Mouse (Mus musculus) layer of hippocampus, adult 2 months (tissue): Measurements from ENCODE around the gene Depp1. TPM values are rescaled to one million over a fixed set of nuclear protein-coding genes. Genes with fewer than 3 reads are reported as not detected.
"Not testable (repeated sequence)": the region's sequence is repeated elsewhere in the genome, so short reads cannot be mapped to it uniquely, and the experiment has no call there.

Experiments
- DNase-seq, 2 experiments: peaks; one replicate each; pipeline ENCODE4 v3.0.0; 2022; ENCODE audit warnings: low spot score in 2 of 2
- H3K27ac ChIP-seq: fragments of 200-600 bp; 2 replicates; pipeline ENCODE4 v1.8.1; 2022
- H3K4me3 ChIP-seq: fragments of 200-600 bp; 2 replicates; pipeline ENCODE4 v1.8.1; 2022; ENCODE audit warnings: mild to moderate bottlenecking
- CTCF ChIP-seq: fragments of 200-600 bp; conservative IDR thresholded peaks from 2 replicates; pipeline ENCODE4 v1.8.1; 2022; ENCODE audit warnings: antibody characterized with exemption, mild to moderate bottlenecking, moderate library complexity
- long read RNA-seq, 2 experiments: library from polyadenylated mRNA; stranded (forward); transcript quantifications; one replicate each; pipeline ENCODE4 v2.0.0; 2021; ENCODE audit warnings: borderline mapping rate in 2 of 2
- total RNA-seq, 2 experiments: library from RNA; stranded (reverse); gene quantifications; 2 replicates each; pipeline ENCODE4 v1.2.3; 2021

Gene Depp1
- 1 to 10 TPM in 1 of 2 experiments, under 1 TPM in 1; 0.54 to 1.4 TPM for total RNA-seq
- long read RNA-seq, experiment 1, partial matches to known transcripts: 0 of 2 reads
- long read RNA-seq, experiment 1, other reads (novel, unspliced or antisense): 1 of 2 reads
- long read RNA-seq, experiment 2, partial matches to known transcripts: 0 of 1 reads
- long read RNA-seq, experiment 2, other reads (novel, unspliced or antisense): 0 of 1 reads

DNA sequence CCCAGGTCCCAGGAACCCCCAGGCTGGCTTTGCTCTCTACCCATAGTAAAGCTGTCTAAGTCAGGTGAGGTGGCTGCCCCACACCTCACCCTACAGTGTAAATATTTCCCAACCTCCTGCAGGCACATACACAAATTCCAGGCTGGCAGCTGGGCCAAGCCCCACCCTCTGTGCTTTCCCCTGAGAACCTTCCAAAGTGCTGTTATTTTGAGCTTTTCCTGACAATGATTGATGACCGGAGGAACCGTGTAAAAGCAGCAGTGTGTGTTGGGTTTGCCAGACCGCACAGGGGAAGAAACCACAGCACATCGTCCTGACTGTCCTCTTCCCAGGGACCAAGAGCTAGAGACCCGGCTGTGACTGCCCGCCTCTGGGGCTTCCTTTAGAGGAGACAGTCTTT is at the start of gene Depp1:
Gene Depp1 (plus strand): TSS at position 204 of the 400 bp plus-strand sequence.
- Histone ChIP-seq H3K4me3 (peak within 1 kb of the TSS; percentile 30; the same call in 1 of the 2 replicates), H3K27ac (peak within 1 kb of the TSS; percentile 21; the same call in 1 of the 2 replicates)
- no peak for TF ChIP-seq CTCF
- DNase-seq: no peak

DNA sequence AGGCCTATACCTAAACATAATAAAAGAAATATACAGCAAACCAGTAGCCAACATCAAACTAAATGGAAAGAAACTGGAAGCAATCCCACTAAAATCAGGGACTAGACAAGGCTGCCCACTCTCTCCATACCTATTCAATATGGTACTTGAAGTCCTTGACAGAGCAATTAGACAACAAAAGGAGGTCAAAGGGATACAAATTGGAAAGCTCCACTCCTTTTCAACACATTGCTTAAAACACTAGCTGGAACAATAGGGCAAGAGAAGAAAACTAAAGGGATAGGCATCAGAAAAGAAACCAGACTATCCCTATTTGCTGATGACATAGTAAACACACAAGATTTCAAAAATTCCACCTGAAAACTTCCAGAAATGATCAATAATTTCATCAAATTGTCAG is 49.4 kb upstream of the Depp1 start:
- H3K4me3 ChIP-seq, H3K27ac ChIP-seq, DNase-seq: not testable (repeated sequence)

DNA sequence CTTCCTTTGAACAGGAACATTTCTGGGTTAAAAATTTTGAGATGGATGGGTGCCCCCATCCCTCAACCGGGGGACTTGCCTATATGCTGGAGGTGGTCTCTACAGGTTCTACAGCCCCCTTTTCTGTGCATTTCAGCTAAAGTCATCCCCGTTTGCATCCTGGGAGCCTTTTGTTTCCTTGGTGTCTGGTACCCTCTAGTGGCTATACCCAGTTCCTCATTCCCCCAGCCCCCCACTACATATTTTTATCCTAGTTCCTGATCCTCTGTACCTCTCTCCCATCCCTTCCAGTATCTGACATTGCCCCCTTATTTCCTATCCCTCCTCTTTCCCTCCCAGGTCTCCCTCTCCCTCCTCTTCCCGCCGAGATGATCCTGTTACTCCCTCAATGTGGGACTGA is 43.2 kb upstream of the Depp1 start:
- peak; percentile 57 for TF ChIP-seq CTCF
- Histone ChIP-seq H3K27ac (no peak overlapping the region), H3K4me3 (no peak overlapping the region)
- DNase-seq: no peak

DNA sequence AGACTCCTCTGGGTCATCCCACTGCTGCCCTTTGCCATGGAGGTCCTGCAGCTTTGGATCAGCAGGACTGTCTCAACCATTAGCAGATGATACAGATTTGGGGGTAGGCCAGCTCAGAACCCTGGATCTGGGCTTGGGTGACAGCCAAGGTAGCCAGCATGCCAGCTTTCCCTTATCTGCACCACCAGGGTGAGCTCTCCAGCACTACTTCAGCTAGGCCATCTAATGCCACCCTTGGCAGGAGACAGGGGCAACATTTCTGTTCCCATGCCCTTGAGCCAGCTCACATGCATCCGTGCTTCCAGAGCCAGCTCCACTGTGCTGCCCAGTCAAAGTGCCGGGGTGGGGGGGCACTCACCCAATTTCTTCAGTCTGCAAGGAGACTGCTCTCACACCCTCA is 34.7 kb upstream of the Depp1 start:
- no peak for TF ChIP-seq CTCF
- DNase-seq: no peak

DNA sequence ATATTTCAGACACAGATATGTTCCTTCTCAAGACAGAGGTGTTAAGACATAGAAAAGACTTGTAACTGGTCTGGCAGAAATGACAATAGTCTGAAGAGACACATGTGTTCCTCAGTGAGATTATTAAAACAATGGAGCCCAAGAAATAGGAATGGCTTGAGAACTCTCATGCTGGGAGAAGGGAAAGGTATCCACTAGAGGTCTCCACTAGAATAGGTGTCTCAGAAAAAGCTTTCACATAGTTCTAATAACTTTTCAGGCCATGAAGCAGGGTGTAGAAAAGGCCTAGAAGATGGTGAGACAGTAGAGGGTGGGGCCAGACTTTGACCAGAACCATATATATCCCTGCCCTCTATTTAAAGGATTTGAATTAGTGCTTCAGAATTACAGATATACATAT is 32.3 kb upstream of the Depp1 start:
- no peak for DNase-seq
- Histone ChIP-seq H3K4me3 (no peak overlapping the region), H3K27ac (no peak overlapping the region)
- TF ChIP-seq CTCF: peak; percentile 48

More for the DNA sequence above, 34.7 kb upstream of the Depp1 start:
- Histone ChIP-seq H3K4me3 (no peak overlapping the region), H3K27ac (no peak overlapping the region)

DNA sequence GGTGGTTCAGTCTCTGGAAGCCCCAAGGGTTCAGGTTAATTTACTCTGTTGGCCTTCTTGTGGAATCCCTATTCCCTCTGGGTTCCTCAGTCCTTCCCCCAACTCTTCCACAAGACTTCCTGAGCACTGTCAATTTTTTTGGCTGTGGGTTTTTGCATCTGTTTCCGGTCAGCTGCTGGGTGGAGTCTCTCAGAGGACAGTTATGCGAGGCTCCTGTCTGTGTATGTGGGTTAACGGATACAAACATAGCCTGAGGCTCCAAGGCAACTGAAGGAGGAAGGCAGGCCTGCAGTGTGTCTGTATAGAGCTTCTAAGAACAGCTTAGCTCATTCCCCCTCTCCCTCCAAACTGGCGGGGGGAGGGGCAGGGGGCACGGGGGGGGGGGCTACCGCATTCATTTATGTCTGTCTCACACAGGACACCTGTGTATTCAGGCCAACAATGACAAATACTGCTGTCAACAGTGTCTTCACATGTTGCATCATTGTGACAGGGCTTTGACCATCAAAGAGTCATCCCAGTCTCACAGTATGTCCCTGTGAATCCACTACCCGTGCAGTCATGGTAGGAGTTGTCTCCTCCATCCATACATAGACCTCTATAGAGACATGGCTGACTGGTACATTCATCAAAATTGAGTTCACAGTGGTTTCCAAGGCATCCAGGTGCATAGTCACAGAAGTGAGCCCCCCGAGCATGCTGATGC is 28.9 kb upstream of the Depp1 start:
- Histone ChIP-seq H3K4me3 (no peak overlapping the region), H3K27ac (no peak overlapping the region)
- DNase-seq: no peak
- TF ChIP-seq CTCF: no peak

DNA sequence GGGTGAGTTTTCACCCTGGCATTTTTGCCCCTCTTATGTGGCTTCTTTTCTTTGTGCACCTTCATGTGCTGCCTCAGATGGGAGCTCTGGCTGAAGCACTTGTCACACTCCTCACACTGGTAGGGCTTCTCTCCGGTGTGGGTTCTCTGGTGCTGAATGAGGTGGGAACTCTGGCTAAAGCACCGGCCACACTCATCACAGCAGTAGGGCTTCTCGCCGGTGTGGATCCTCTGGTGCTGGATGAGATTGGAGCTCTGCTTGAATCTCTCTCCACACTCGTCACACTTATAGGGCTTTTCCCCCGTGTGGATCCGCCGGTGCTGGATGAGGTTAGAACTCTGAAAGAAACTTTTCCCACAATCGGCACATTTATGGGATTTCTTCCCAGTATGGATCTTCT is 24.0 kb upstream of the Depp1 start:
- not testable (repeated sequence) for DNase-seq, H3K27ac ChIP-seq, H3K4me3 ChIP-seq

DNA sequence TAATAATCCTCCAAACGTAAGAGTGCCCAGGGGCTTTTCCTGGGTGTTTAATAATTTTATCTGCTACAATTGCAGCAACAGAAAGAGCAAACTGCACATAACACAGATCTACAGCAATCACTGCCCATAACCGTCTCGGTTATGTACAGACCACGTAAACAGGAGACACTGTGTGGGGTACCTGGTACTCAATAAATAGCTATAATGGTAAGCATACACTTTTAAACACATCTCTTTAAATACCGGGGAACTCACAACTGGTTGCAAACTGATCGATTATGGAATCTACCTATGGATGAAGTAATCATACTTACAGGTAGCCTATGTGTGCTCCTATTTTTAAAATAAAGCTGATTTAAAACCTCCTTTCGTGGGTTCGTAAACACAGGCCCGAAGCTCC is 22.3 kb upstream of the Depp1 start:
- no peak for DNase-seq
- Histone ChIP-seq H3K27ac (peak overlapping the region; percentile 95), H3K4me3 (peak overlapping the region; percentile 84)
- TF ChIP-seq CTCF: no peak

DNA sequence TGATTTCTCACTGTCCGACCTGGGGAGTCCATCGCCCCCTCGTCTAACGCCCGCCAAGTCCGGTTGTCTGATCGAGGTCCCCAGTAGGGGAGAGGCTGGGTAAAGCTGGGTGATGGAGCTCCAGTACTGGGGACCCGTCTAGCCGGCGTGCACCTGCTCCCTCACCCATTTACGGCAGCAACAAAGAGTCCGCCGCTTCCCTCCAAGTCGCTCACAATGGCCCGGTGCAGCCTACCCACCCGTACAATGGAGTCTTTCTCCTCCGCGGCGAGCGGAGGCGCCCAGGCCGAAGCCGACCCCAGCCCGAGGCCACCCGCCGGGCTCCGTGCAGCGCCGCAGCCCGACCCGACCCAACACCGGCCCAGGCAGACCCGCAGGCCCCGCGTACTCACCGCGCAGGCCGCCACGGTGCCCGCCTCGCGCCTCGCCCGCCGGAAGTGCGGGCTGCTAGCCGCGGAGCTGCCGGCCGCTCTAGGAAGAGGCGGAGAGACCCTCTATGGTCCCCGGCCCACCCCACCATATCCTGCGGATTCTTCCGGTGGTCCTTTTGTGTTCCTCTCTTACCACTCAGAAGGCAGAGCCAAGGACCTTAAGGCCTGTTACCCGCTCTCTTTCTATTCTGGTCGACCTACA is 21.8 kb upstream of the Depp1 start, which contains the start of gene Zfp422:
Gene Zfp422 (minus strand): TSS at position 461 of the 633 bp plus-strand sequence.
- DNase-seq: peak; percentile 31 to 48
- no peak for TF ChIP-seq CTCF
- H3K27ac ChIP-seq: peak within 1 kb of the TSS; percentile 95
- peak within 1 kb of the TSS; percentile 84 for H3K4me3 ChIP-seq

DNA sequence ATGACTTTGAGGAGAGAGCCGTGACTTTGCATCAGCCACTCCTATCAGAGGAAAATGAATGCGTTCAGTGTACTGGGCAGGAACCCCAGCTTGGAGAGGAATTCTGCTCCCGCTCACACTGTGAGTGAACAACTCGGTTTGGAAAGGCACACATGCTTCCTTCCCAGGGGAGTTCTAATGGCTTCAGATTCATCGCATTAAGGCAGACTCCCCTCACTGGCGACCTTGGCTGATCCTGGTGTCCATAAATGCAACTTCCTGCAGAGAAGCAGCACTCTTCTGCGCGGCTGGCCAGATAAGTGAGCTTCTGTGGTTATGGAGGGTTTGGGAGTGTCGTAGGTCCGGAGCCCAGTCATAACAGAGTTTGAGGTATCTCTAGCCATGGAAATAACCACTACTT is 20.6 kb upstream of the Depp1 start:
- Histone ChIP-seq H3K27ac (no peak overlapping the region), H3K4me3 (no peak overlapping the region)
- TF ChIP-seq CTCF: no peak
- DNase-seq: no peak

DNA sequence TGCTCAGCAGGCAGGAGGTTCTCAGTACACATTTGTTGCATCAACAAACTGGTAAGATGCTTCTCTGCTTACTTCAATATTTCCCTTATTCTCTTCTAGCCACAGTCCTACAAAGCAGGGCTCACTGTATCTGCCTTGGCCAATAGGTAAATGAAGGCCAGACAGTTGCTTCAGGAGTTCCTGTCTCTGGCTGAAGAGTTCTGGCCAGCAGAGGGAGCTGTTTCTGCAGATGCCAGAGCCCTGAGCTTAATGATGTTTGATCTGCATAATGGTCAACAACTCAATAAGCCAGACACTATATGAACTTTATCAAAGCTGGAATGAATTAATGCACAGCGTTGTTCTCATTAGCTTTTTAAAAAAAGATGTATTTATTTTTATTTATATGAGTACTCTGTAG is 18.3 kb upstream of the Depp1 start:
- H3K4me3 ChIP-seq: no peak overlapping the region
- TF ChIP-seq CTCF: peak; percentile 88
- DNase-seq: peak; percentile 49 to 66
- H3K27ac ChIP-seq: no peak overlapping the region

DNA sequence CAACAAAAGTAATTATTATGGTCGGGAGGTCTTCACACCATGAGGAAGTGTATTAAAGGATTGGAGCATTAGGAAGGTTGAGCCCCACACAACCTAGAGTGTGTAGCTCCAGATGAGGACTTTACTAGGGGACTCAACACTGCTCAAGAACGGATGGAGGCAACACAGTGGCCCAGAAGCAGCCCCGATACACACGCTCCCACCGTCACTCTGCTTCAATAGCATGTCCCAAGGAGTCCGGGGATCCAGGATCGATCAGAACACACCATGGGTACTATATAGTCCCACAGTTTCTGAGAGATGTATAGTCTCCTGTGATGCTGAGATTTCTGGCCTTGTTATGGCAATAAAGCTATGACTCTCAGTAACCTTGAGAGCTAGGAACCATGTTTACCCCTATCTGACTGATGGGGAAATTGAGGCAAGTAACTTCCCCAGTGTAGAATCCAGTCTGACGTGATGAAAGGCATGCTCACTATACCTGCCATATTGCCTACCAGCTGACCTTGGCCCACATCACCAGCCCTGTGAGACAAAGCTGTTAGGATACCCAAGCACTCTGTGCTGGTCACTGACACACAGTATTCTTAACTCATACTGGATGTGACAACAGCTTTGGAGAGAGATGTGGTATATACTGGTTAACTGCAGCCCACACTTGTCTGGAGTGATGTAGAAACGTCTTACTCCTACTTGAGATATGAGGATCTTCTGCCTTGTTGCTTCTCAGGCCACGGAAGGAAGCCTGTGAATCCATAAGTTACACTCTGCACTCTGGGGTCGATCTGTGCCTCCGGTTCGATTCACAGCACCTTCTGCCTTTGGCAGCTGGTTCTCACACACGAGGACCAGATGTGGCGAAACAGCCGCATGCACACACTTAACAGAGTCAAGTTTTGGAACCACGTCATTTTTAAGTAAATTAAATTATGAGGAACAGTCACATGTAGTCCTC is 16.4 kb upstream of the Depp1 start:
- H3K27ac ChIP-seq: peak overlapping the region; percentile 25; the same call in 1 of the 2 replicates
- TF ChIP-seq CTCF: no peak
- DNase-seq: no peak
- no peak overlapping the region for H3K4me3 ChIP-seq
